Mouse (Mus musculus): ENCODE results near the gene Pcdh8. TPM values are rescaled to one million over a fixed set of nuclear protein-coding genes. Genes with fewer than 3 reads are reported as not detected.

The Pcdh8 gene
- polyA plus RNA-seq (2015; fragmentation: Nextera tagmentation; extraction: Ambion mirVana), result 0.35 and 0.40 TPM in 2 replicates

DNA sequence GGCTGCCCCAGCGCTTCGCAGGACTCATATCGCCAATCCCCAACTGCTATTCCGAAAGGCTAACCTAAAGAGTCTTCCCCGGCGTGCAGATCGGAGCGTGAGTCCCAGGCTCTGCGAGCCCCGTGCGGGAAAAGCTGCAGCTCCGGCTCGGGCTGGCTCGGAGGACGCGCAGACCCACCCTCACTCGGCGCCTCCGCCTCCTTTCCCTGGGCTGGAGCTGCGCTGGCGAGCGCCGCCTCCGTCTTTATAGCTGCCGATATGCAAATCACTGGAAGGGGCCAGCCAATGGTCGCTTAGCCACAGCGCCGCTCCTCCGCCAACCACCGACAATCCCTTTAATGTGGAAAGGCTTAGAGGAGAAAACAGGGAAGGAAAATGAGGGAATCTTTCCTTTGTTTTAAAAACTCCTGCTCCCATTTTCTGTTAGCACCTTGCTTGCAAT is at the start of gene Pcdh8:
Pcdh8 (minus strand) TSS at position 219 of the 442 bp plus-strand sequence.

MicroRNAs within 50 kb of the gene (microRNA counts, 519-probe panel; counts per million panel counts)
- microRNA mmu-miR-759, result 88.3 counts per million

Other genes starting within 250 kb of the Pcdh8 start
- gene Sugt1, start 183.6 kb downstream of the Pcdh8 start, polyA plus RNA-seq (2015; fragmentation: Nextera tagmentation; extraction: Ambion mirVana), result 54.4 and 56.6 TPM in 2 replicates
- gene Cnmd, start 109.1 kb downstream of the Pcdh8 start, polyA plus RNA-seq (2015; fragmentation: Nextera tagmentation; extraction: Ambion mirVana), result not detected in 2 replicates
- 74.2 and 110 TPM in 2 replicates for gene Olfm4, start 212.8 kb upstream of the Pcdh8 start, polyA plus RNA-seq (2015; fragmentation: Nextera tagmentation; extraction: Ambion mirVana)